In genomic region chr2:57114211-57115151, GRCm38 (mm10) we compare ENCODE assay signal across 8 mouse cellular contexts. TPM values are rescaled to one million over a fixed set of nuclear protein-coding genes. Genes with fewer than 3 reads are reported as not detected.
DNase-seq lines count a peak whose midpoint lies in the region; ATAC-seq lines count a peak whose summit lies in the region.

No protein-coding gene starts in this region.

- peaks cover 58% of the 10 kb centered on the region for H3K27me3 ChIP-seq in hindbrain, embryonic 14.5 days (ENCODE audit: control insufficient read depth, insufficient read depth, low read length)

- DNase-seq in MEL-GATA-1-ER (ENCODE audit: extremely low read depth, low read depth) = peak; percentile 71
- peak; percentile 86 for DNase-seq in cerebellum, adult 8-10 months
- DNase-seq in frontal cortex, postnatal 25 days (ENCODE audit: low spot score in 2 of 2) = peak; percentile 52 to 61
- peak; percentile 77 for DNase-seq in hindbrain, embryonic 14.5 days (ENCODE audit: low spot score)
- DNase-seq in left cerebral cortex, adult 18-20 months (ENCODE audit: low spot score in 2 of 2) = peak; percentile 76 to 82
- peak; percentile 84 to 87 for DNase-seq in lung, postnatal 4 days
- peak; percentile 82 to 86 for DNase-seq in right cerebral cortex, postnatal 10 days (ENCODE audit: low spot score in 2 of 2)
- DNase-seq in urinary bladder, postnatal 36 days (ENCODE audit: low spot score in 2 of 2) = peak; percentile 56 to 72

- H3K9me3 ChIP-seq in hindbrain, embryonic 14.5 days (ENCODE audit: control insufficient read depth, low read length) = no peaks in the 10 kb centered on the region

- peak overlapping the region; percentile 51 for H3K9ac ChIP-seq in hindbrain, embryonic 14.5 days

- peak overlapping the region; percentile 96 for H3K4me2 ChIP-seq in hindbrain, embryonic 14.5 days (replicated peaks)

- peak overlapping the region; percentile 62 for H3K4me3 ChIP-seq in hindbrain, embryonic 14.5 days (replicated peaks; ENCODE audit: low read length)

- H3K36me3 ChIP-seq in hindbrain, embryonic 14.5 days (replicated peaks; ENCODE audit: control insufficient read depth, insufficient read depth) = no peaks in the 10 kb centered on the region

- peaks cover 18% of the 10 kb centered on the region for H3K4me1 ChIP-seq in hindbrain, embryonic 14.5 days (replicated peaks; ENCODE audit: control insufficient read depth, insufficient read depth, low read length)

- peak; percentile 83 for ATAC-seq in hindbrain, embryonic 14.5 days (ENCODE audit: low FRiP score)

- H3K27ac ChIP-seq in hindbrain, embryonic 14.5 days = peak overlapping the region; percentile 29; the same call in 1 of the 2 replicates

- WGBS in hindbrain, embryonic 14.5 days = under 1% methylated on average over 86 of the region's 88 CpGs

RNA-seq across cellular contexts. Expression of gene Nr4a2, which starts 9.3 kb away (rescaled TPM):
- polyA plus RNA-seq in hindbrain, embryonic 14.5 days (2014; fragmentation: Nextera tagmentation; extraction: Ambion mirVana) = 20.7 and 21.0 TPM in 2 replicates
- 10 to 100 TPM; 38.4 to 71.5 TPM for total RNA-seq in left cerebral cortex, adult 18-20 months (2021)

Comparison
In these comparisons a context has a peak if more than half of its experiments do, and no peak if none do; other contexts are left out.
1. Peak in every context shown above with its lines: DNase-seq, ATAC-seq, H3K4me3 ChIP-seq and H3K27ac ChIP-seq.